Mouse (Mus musculus): ENCODE measurements around the gene Sigmar1. TPM values are rescaled to one million over a fixed set of nuclear protein-coding genes. Genes with fewer than 3 reads are reported as not detected.

Sigmar1 gene
- total and polyA plus RNA-seq, 2 experiments = 69.3 to 423 TPM

- Histone ChIP-seq H3K27ac (replicated peaks; ENCODE audit: insufficient read depth, low read depth, low read length) (no peak within 1 kb of the TSS), H3K4me3 (ENCODE audit: insufficient read depth, low read depth, low read length) (no peak within 1 kb of the TSS; the same call in 1 of the 2 replicates), H3K4me1 (ENCODE audit: control insufficient read depth, insufficient read depth, low read length) (no peaks in the 10 kb centered on the region), H3K27me3 (ENCODE audit: control insufficient read depth, insufficient read depth, low read length) (peaks cover 15% of the 10 kb centered on the region; the same call in 1 of the 2 replicates), H3K79me2 (ENCODE audit: control insufficient read depth, insufficient read depth, low read length) (no peaks in the 10 kb centered on the region), H3K36me3 (ENCODE audit: control insufficient read depth, insufficient read depth, low read length) (no peaks in the 10 kb centered on the region), H3K9ac (ENCODE audit: low read depth, low read length) (no peak within 1 kb of the TSS; the same call in 1 of the 2 replicates)
- 4% methylated on average over 50 of the region's 50 CpGs for WGBS
- DNase-seq (ENCODE audit: extremely low read depth, low read depth, low spot score) = no peak
- TF ChIP-seq POLR2A (IDR thresholded peaks at IDR 0.05; ENCODE audit: extremely low read depth, insufficient read depth, low read length) (no peak), CTCF (IDR thresholded peaks at IDR 0.05; ENCODE audit: low read depth, low read length) (no peak)
Measured at GRCm38 (mm10) chr4:41731052-41731765, 24.7 kb downstream of the Sigmar1 start, which contains the start of gene Arid3c. TSS of gene Arid3c (minus strand) at chr4:41731142.

GRCm38 (mm10) chr4:41726826-41727621, 28.9 kb downstream of the Sigmar1 start:
- Histone ChIP-seq H3K4me3 (ENCODE audit: insufficient read depth, low read depth, low read length) (no peak overlapping the region), H3K9ac (ENCODE audit: low read depth, low read length) (no peak overlapping the region), H3K36me3 (ENCODE audit: control insufficient read depth, insufficient read depth, low read length) (no peaks in the 10 kb centered on the region), H3K27ac (replicated peaks; ENCODE audit: insufficient read depth, low read depth, low read length) (no peak overlapping the region), H3K79me2 (ENCODE audit: control insufficient read depth, insufficient read depth, low read length) (no peaks in the 10 kb centered on the region), H3K4me1 (ENCODE audit: control insufficient read depth, insufficient read depth, low read length) (peaks cover 4% of the 10 kb centered on the region; the same call in 1 of the 2 replicates), H3K27me3 (ENCODE audit: control insufficient read depth, insufficient read depth, low read length) (peaks cover 15% of the 10 kb centered on the region; the same call in 1 of the 2 replicates)
- 38% methylated on average over 20 of the region's 20 CpGs for WGBS
- no peak for DNase-seq (ENCODE audit: extremely low read depth, low read depth, low spot score)
- no peak for TF ChIP-seq CTCF (IDR thresholded peaks at IDR 0.05; ENCODE audit: low read depth, low read length)
- TF ChIP-seq POLR2A (IDR thresholded peaks at IDR 0.05; ENCODE audit: extremely low read depth, insufficient read depth, low read length) = no peak

- no peak within 1 kb of the TSS for H3K27ac ChIP-seq (replicated peaks; ENCODE audit: insufficient read depth, low read depth, low read length)
- DNase-seq (ENCODE audit: extremely low read depth, low read depth, low spot score) = peak; percentile 88
Measured at GRCm38 (mm10) chr4:41722918-41723351, 33.0 kb downstream of the Sigmar1 start, which contains the start of gene Dctn3. TSS of gene Dctn3 (minus strand) at chr4:41723170.

GRCm38 (mm10) chr4:41716834-41717233, 39.1 kb downstream of the Sigmar1 start:
- H3K27me3 ChIP-seq (ENCODE audit: control insufficient read depth, insufficient read depth, low read length) = no peaks in the 10 kb centered on the region
- peaks cover 2% of the 10 kb centered on the region; the same call in 1 of the 2 replicates for H3K79me2 ChIP-seq (ENCODE audit: control insufficient read depth, insufficient read depth, low read length)
- no peak for TF ChIP-seq CTCF (IDR thresholded peaks at IDR 0.05; ENCODE audit: low read depth, low read length)
- TF ChIP-seq POLR2A (IDR thresholded peaks at IDR 0.05; ENCODE audit: extremely low read depth, insufficient read depth, low read length) = no peak
- no peak overlapping the region for H3K9ac ChIP-seq (ENCODE audit: low read depth, low read length)
- no peak for DNase-seq (ENCODE audit: extremely low read depth, low read depth, low spot score)
- peaks cover 9% of the 10 kb centered on the region for H3K4me1 ChIP-seq (ENCODE audit: control insufficient read depth, insufficient read depth, low read length)
- H3K27ac ChIP-seq (replicated peaks; ENCODE audit: insufficient read depth, low read depth, low read length) = no peak overlapping the region
- peaks cover 8% of the 10 kb centered on the region for H3K36me3 ChIP-seq (ENCODE audit: control insufficient read depth, insufficient read depth, low read length)
- no peak overlapping the region for H3K4me3 ChIP-seq (ENCODE audit: insufficient read depth, low read depth, low read length)
- 90% methylated on average over 6 of the region's 6 CpGs for WGBS

More at GRCm38 (mm10) chr4:41722918-41723351, 33.0 kb downstream of the Sigmar1 start, which contains the start of gene Dctn3:
- peaks cover 8% of the 10 kb centered on the region for H3K36me3 ChIP-seq (ENCODE audit: control insufficient read depth, insufficient read depth, low read length)
- peaks cover 5% of the 10 kb centered on the region; the same call in 1 of the 2 replicates for H3K4me1 ChIP-seq (ENCODE audit: control insufficient read depth, insufficient read depth, low read length)
- peaks cover 5% of the 10 kb centered on the region; the same call in 1 of the 2 replicates for H3K27me3 ChIP-seq (ENCODE audit: control insufficient read depth, insufficient read depth, low read length)
- TF ChIP-seq CTCF (IDR thresholded peaks at IDR 0.05; ENCODE audit: low read depth, low read length) (no peak), POLR2A (IDR thresholded peaks at IDR 0.05; ENCODE audit: extremely low read depth, insufficient read depth, low read length) (peak; percentile 82; the same call in 1 of the 2 replicates)
- WGBS = under 1% methylated on average over 27 of the region's 27 CpGs
- peak within 1 kb of the TSS; percentile 84 for H3K9ac ChIP-seq (ENCODE audit: low read depth, low read length)
- peak within 1 kb of the TSS; percentile 75 for H3K4me3 ChIP-seq (ENCODE audit: insufficient read depth, low read depth, low read length)
- no peaks in the 10 kb centered on the region; the same call in 1 of the 2 replicates for H3K79me2 ChIP-seq (ENCODE audit: control insufficient read depth, insufficient read depth, low read length)

- peaks cover 2% of the 10 kb centered on the region; the same call in 1 of the 2 replicates for H3K79me2 ChIP-seq (ENCODE audit: control insufficient read depth, insufficient read depth, low read length)
- peaks cover 10% of the 10 kb centered on the region for H3K4me1 ChIP-seq (ENCODE audit: control insufficient read depth, insufficient read depth, low read length)
- H3K36me3 ChIP-seq (ENCODE audit: control insufficient read depth, insufficient read depth, low read length) = peaks cover 8% of the 10 kb centered on the region
- no peak for TF ChIP-seq POLR2A (IDR thresholded peaks at IDR 0.05; ENCODE audit: extremely low read depth, insufficient read depth, low read length)
- peak; percentile 15; the same call in 1 of the 2 replicates for TF ChIP-seq CTCF (IDR thresholded peaks at IDR 0.05; ENCODE audit: low read depth, low read length)
- no peaks in the 10 kb centered on the region for H3K27me3 ChIP-seq (ENCODE audit: control insufficient read depth, insufficient read depth, low read length)
- H3K27ac ChIP-seq (replicated peaks; ENCODE audit: insufficient read depth, low read depth, low read length) = no peak overlapping the region
- DNase-seq (ENCODE audit: extremely low read depth, low read depth, low spot score) = peak; percentile 35
- no peak overlapping the region for H3K9ac ChIP-seq (ENCODE audit: low read depth, low read length)
- WGBS = 82% methylated on average over 5 of the region's 5 CpGs
- H3K4me3 ChIP-seq (ENCODE audit: insufficient read depth, low read depth, low read length) = no peak overlapping the region
Measured at GRCm38 (mm10) chr4:41715596-41715995, 40.4 kb downstream of the Sigmar1 start.
